Mouse (Mus musculus) layer of hippocampus, postnatal 14 days (tissue): Measurements from ENCODE around the gene Sptssb. TPM values are rescaled to one million over a fixed set of nuclear protein-coding genes. Genes with fewer than 3 reads are reported as not detected.

Experiments
- DNase-seq, 2 experiments: peaks; one replicate each; pipeline ENCODE4 v3.0.0; 2021 to 2022; ENCODE audit warnings: low spot score in 2 of 2, mixed read lengths in 1 of 2
- total RNA-seq, 2 experiments: library from RNA; stranded (reverse); gene quantifications; 2 replicates each; pipeline ENCODE4 v1.2.3; 2021

Sptssb gene
- total RNA-seq, 2 experiments from 2014 or later: 2.4 to 2.9 TPM

DNA sequence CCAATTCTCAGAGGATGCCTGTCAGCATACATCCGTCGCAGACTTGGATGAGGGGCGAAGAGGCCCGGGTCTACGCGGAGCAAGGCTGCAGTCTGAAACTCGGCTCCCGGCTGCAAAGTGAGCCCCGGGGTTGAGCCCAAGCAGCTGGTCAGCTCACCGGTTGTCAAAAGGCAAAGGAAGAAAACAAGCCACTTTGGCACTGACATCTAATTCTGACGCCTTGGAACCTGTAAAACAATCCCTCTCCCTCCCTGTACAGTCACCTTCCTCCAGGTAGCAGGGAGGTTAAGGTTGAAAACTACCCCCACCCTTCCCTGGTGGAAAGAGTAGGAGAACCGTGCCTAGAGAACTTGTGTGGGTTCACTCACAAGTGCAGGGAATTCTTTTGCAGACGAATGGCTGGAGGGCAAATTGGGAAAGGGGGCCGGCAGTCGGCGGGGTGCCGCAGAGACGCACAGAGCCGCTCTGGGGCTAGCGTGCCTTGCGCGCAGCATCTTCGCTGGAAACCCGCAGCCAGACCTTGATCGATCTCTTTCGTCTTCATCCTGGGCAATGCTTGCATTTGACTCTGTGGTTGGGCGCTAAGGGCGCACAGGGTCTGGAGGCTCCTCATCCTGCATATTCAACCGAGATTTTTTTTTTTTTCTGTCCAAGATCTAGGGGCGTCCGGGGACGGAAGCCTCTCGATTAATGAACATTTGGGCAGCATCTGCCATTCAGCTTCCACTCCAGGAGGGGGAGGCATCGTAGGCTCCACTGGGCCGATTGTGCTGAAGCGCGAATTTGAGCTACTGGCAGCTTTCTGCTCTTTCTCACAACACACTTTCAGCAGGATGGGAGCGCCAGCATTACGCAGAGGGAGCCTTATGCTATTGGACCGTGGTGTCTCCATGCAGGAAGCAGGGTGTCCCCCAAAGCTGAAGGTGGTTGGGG lies 1.1 kb upstream of the Sptssb start:
- DNase-seq: peak; percentile 59 to 82

DNA sequence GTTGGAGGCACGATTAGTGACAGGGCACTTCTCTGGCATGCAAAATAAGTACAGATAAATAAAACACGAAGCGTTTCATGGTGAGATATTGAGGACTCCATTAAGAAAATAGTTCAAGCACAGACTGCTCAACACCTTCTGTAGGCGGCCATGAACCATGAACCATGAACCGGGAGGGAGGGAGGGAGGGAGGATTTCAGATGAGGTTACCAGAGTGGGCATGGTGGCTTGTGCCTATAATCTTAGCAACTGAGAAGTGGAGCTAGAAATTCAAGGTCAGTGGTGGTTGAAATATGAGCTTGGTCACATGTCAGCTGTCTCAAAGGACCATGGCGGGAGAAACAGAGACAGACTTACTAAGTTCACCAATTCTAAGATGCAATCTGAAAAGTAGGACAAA lies 20.3 kb downstream of the Sptssb start:
- DNase-seq: no peak

DNA sequence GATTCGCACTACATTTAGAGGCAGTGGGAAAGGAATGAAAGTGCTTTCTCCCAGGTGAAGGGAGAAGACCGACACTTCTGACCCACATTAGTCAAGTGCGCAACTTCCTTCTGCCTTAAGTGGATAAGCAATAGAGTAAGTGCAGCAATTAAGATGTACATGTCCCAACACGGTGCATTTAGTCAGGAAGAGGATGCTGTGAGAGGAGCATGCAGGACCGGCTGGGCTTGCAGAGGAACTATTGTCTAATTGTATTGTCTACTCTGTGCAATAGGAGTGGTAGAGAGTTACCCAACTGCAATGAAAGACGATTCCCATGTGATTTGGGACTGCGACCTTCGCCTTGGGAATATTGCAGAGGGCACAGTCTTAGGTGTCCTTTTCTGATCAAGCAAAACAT lies 30.2 kb downstream of the Sptssb start:
- no peak for DNase-seq

DNA sequence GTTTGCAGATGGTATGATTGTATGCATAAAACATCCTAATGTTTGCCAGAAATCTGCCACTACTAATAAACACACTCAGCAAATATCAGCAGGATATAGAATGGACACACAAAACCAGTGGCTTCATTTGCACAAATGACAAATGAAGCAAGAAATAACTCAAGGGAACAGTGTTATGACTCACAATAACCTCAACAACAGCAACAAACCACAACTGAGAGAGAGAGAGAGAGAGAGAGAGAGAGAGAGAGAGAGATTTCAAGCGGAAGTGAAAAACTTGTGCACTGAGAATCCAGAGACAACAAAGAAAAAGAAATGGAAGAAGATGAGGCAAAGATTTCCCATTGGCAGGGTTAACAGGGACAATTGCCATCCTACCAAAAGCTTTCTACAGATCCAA lies 35.2 kb downstream of the Sptssb start:
- DNase-seq: no peak

DNA sequence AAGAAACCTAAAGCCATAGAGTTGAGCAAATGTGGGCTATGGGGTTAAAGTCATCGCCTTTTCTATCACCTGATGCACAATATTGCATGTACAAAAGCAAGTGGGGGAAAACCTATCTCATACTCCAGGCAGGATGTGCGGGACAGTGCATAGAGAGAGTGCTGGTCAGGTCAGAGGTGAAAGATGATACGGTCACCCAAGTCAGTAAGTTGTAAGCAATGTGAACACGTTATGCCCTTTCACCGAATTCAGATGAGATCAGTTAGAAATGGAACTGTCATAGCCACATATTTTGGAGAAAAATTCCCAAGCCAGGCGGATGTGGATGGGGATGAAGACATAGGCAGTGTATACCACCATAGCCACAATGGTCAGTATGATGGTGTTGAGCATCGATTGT lies 39.1 kb downstream of the Sptssb start:
- DNase-seq: no peak

DNA sequence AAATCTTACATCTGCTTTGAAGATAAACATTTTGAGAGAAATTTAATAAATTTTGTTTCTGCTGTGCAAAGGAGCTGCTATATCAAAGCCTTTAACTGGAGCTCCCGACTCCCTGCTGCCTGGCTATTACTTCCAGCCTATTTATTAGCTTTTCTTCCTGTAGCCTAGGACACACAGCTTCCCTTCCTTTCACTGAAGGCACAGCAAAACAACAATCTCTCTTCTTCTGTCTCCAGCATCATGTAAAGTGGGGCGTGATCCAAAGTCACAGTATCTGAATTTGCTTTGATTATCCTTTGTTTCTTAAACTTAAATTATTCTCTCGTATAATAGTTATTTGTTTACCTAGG lies 39.9 kb downstream of the Sptssb start:
- DNase-seq: peak in 1 of 2 experiments; percentile 12

DNA sequence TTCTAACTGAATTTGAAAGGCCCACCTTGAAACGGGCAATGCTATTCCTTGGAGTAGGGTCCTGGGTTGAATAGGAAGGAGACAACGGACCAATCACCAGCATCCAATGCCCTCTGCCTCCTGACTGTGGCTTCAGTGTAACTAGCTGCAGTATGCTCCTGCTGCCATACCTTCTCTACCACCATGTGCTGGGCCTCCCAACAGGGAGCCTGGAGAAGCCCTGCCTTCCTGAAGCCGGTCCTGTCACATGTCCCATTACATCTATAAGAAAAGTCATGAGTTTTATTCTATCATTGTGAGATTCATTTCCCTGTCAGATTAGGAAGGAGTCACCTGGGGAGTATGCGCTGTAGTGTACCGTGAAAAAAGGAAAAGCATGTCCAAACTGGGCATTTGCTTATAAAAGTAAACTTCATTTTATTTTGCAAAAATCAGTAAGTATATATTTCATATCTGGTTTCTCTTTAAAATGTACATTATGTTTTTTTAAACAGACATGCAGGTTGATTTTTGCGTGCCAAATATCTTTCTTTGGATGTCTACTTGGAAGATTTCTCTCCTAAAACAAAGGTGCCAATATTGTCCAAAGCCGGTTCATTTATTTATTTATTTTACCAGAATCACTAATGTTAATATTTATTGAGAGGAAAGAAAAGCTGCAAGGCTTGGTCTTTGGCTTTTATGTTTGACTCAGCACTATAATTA lies 40.4 kb downstream of the Sptssb start:
- no peak for DNase-seq

DNA sequence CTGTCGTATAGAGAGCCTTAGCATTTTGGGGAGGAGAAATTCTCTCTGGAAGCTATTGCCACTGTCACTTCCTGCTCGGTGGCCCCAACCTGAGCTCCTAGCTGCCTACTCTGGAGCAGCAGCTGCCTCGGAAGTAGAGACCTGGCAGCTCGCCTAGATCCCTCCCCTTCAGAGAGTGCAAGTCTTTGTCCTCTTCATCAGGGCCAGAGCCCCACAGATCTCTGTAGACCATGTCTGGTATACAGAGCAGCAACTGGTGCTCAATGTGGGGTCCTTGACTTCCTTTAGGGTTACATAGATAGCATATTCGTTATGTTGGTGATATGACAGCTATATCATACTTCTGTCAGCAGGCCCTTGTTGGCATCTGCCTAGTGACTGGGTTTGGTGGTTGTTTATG lies 41.3 kb downstream of the Sptssb start:
- DNase-seq: no peak

DNA sequence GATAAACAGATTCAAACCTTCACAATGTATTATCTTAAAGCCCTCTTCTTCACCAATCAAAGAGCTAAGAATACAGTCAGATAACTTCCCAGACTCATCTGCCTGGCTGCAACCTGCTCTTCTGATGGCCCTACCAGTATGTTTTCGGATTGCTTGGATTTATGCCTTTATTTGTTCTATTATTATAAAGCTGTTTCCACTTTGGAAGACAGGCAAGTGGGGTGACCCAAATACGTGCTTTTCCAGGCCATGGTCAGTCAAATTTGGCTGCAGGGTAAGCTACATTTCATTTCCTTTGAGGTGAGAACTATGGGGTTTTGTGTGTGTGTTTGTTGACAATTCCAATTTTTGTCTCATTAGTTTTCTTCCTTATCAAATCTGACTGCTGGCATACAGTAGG lies 43.2 kb downstream of the Sptssb start:
- DNase-seq: no peak

DNA sequence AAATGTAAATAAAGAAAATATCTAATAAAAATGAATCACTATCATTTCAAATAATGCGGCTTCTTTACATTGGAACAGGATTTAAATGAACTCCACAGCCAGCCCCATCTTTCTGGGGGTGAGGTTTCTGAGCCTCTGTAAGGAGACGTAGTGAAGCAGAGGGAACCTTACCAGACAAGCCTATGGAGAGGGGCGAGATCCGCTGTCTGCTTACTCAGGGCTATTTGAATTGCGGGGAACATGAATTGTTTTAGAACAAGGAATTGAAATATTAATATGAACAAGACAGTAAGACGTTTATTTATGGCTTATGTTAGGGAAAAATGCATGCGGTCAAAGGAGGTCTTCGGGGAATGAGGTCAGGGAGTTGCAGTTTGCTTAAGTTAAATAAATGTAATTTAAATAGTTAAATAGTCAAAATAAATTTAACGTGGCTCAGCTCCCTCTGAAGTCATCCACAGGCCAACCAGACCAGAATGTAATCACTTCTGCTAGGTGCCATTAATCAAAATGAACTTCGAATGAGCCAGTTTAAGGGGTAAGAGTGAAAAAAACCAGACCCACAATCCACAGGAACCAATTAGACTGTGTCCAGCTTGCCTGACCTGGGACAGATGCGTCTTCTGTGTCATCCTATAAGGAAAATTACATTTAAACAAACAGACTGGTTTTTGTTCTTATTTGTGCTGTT lies 46.6 kb downstream of the Sptssb start:
- no peak for DNase-seq

DNA sequence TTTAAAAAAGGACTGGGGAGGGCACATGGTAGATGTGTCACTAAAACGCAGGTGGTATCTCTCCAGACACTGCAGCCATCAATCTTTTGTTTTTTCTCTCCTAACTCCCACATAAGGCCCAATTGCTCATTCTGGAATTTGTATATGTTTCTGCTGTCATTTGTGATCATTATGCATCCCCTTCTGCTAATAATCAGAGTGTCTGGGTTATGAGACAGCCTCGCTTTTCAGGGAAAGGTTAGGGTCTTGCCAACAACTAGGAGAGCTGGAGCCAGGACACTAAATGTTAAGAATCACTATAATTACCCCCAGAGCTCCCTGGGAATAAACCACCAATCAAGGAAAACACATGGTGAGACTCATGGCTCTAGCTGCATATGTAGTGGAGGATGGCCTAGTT lies 47.3 kb downstream of the Sptssb start:
- no peak for DNase-seq

DNA sequence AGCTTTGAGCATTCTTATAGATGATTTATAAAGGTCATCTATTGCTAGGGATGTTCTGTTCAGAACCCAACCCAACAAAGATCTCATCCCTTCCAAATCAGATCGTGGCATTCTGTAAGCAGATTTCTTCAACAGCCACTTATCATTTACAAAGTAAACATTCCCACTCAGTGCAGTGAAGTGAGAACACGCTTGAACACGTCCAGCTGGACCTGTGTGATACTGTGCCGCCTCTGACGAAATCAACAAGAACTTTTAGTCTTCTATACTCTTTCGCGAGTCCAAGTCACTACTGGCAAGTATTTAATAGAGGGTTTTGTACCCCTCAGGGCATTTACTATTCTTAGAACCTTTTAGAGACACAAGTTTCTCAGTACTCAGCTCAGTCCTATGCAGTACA lies 51.3 kb downstream of the Sptssb start:
- DNase-seq: no peak

DNA sequence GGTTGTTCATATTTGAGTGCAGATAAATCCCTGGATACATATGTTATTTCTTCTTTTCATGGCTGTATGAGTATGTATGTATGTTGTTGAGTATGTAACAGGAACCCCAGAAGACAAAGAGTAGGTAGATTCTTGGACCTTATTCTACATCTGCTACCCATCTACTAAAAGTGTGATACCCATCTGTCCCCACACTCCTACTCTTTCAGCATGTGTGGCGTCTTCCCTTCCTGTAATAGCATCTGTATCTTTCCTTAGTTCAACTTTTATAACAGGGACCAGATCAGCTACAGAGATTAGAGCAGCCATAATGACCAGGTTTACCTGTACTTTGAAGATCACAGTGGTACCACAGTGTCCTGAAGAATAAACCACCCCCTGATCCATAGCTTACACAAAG lies 56.6 kb downstream of the Sptssb start:
- no peak for DNase-seq

DNA sequence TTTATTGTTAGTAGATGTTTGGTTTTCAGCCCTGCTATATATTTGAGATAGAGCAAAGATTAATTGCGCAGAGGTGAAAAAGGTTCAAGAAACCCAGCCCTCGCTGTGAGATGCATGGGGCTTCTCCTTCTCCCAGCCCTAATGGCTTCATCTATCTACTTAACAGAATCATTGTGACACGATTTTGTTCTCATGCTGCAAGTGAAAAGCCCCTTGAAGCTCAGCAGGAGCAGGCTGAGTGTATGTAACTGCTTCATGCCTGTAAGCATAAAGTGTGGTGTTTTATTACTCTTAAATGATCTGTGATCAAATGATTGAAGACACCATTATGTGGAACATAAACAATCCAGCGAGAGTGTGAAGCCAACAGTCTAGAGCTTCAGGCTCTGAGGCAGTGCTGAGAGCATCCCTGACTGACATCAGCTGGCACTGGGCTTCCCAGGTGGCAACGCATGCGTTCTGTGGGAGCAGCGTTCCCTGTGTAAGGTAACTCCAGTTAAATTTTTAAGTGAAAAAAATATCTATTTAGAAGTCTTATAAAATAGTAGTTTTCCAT lies 58.8 kb downstream of the Sptssb start:
- no peak for DNase-seq

DNA sequence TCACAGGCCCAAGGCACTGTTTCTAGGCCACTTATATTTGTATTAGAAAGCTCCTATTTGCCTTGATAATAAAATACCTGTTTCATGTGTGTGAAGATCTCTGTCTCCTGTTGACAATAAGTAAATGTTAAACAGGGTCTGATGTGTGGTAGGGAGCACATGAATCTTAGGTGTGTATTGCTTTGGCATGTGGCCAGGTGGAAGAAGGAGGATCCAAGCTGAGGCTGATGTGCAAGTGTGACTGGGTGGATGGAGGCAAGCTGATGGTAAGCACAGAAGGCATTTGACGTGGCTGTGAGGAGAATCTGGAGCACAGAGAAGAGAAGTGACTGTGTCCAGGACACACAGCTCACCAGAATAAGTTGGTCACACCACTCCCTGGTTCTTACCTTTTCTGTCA lies 60.6 kb downstream of the Sptssb start:
- DNase-seq: no peak

DNA sequence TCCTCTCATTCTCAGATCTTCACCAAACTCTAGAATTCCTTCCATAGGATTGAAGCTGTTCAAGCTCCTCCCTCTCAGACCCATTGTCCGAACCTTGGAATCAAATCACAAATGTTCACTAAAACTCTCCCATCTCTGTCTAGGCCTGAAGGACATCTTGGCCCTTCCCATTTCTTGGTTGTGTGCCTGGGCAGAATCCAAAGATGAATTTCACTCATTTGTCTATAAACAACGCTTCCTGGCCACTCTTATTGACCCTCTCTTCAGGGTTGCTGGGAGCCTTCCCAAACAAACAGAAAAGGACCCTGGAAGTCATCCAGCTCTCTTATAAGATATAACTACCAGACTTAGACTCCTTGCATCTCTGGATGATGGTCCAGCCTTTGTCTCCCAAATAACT lies 61.8 kb downstream of the Sptssb start:
- DNase-seq: no peak

DNA sequence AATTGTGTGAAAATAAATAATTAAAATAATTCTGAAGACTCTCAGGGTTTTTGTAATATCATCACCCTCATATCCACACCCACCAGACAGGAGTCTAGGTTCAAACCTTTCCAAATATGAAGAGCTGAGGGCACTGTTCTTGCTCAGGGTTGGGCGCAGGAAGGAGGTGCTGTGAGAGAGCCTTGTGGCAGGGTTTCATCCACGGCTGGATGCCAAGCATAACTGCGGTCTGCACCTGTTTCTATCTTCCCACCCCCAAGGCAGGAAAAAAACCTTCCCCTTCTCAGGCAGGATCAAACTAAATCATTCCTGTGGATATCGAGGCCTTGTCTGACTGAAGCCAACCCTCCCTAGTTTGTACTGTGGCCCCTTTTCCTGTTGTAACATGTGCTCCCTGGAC lies 62.2 kb downstream of the Sptssb start:
- DNase-seq: no peak

DNA sequence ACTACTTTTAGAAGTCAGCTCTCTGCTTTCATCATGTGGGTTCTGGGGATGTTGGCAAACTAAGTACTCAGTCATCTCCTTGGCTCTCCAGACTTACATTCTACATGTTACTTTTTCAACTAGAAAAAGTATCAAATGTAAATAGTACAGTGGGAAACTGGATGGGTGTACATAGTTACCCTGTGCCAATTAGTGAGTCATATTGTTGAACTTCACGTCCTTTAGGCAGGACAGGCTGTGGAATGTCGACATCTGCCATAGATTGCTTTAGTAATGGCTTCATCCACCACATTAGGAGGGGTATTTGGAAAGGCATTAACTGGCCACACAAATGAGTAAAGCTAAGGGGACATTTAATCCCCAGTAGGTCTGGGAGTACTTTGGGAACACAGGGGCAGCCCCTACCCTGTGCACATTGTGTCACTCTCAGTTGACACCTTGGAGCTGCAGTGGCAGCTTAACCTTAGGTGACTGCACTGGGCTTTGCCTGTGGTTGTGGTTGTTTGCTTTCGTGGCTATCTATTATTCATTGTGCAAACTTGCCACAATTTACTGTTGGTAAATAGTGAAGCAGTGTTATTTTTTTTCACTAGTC lies 66.8 kb downstream of the Sptssb start:
- DNase-seq: no peak

DNA sequence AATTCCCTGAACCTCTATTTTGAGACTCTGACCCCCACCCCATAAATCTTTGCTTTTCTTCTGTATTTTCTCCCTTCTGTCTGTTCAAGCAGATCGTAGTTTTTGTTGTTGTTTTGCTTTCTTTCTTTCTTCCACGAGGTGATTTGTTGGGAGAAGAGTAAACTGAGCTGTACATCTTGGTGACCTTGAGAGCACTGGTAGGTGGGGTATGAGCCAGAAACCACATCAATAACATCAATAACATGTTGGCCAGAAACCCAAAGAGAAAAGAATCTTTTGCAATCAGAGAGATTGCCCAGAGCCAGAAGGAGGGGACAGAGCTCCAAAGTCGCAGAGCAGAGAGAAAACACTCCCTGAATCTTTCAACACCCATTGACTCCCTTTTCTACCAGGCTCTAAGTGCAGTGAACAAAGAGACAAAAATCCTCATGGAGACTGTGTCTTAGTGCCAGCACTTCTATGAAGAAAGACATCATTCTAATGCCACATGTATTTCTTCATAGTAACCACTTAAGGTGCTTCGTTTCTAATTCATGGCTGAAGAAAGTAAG lies 80.4 kb downstream of the Sptssb start:
- DNase-seq: no peak

DNA sequence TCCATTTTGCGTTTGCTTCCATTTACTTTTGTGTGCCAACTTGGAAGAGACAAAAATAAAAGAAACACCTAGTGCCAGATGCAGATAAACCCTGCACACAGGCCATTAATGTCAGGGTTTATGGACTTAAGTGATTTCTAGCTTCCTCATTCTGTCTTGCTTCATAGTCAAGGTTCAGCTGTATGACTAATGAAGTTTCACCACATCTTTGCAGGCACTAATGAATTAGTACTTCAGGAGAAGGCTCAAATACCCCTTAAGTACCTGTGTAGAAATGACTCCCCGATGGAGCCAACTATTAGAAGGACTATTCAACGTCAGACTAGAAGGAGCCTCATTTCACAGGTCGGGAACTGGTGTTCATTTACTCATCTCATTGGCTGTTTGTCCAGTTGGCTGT lies 86.4 kb downstream of the Sptssb start:
- no peak for DNase-seq
